Mouse (Mus musculus) neural tube, embryonic 11.5 days (tissue): ENCODE measurements at regions not wholly inside any gene's neighbourhood (a gene's known extent, or its start where the extent isn't known, plus 50 kb on each side); places are given as distances from the start of the nearest gene placed in this dataset.

ENCODE experiments used
- ATAC-seq: fragments of 200-750 bp; cut with Nextera tagmentation; 2 replicates; pipeline ENCODE4 v1.8.0; 2017; ENCODE audit warnings: moderate number of reproducible peaks, mild to moderate bottlenecking, moderate TSS enrichment, moderate library complexity; ENCODE audit not compliant: insufficient read depth, low FRiP score, low TSS enrichment
- DNase-seq: peaks from one replicate; pipeline ENCODE4 v3.0.0-alpha.2; 2015; ENCODE audit warnings: low spot score
- H3K27ac ChIP-seq: fragments of 300-500 bp; sonication (generic); 2 replicates; pipeline ENCODE4 v1.5.1; 2014; ENCODE audit warnings: low read depth, mild to moderate bottlenecking, low read length
- H3K27me3 ChIP-seq: fragments of 300-500 bp; sonication (generic); 2 replicates; pipeline ENCODE4 v1.6.1; 2014; ENCODE audit warnings: mild to moderate bottlenecking, low read length, mixed read lengths; ENCODE audit not compliant: control insufficient read depth, insufficient read depth
- H3K36me3 ChIP-seq: fragments of 300-500 bp; sonication (generic); 2 replicates; pipeline ENCODE4 v1.6.1; 2014; ENCODE audit warnings: mild to moderate bottlenecking, low read length, moderate library complexity, mixed read lengths; ENCODE audit not compliant: control insufficient read depth, insufficient read depth
- H3K4me1 ChIP-seq: fragments of 300-500 bp; sonication (generic); 2 replicates; pipeline ENCODE4 v1.6.1; 2014; ENCODE audit warnings: low read length, mixed read lengths; ENCODE audit not compliant: control insufficient read depth, insufficient read depth
- H3K4me2 ChIP-seq: fragments of 300-500 bp; sonication (generic); 2 replicates; pipeline ENCODE4 v1.6.1; 2014; ENCODE audit warnings: low read depth, mild to moderate bottlenecking, moderate library complexity
- H3K4me3 ChIP-seq: fragments of 300-500 bp; sonication (generic); 2 replicates; pipeline ENCODE4 v1.5.1; 2014; ENCODE audit warnings: low read depth, low read length
- H3K9ac ChIP-seq: fragments of 300-500 bp; sonication (generic); 2 replicates; pipeline ENCODE4 v1.6.1; 2014; ENCODE audit warnings: mild to moderate bottlenecking, low read length
- H3K9me3 ChIP-seq: fragments of 300-500 bp; sonication (generic); 2 replicates; pipeline ENCODE4 v1.6.1; 2016; ENCODE audit warnings: low read length; ENCODE audit not compliant: control insufficient read depth
- WGBS: fragments of 180-500 bp; shearing (Covaris S2); extraction: QIAGEN DNeasy Blood & Tissue Kit; methylation state at CpG from one replicate; pipeline ENCODE4 v1.1.7; 2014; 5-methylcytosine and 5-hydroxymethylcytosine counted together

DNA sequence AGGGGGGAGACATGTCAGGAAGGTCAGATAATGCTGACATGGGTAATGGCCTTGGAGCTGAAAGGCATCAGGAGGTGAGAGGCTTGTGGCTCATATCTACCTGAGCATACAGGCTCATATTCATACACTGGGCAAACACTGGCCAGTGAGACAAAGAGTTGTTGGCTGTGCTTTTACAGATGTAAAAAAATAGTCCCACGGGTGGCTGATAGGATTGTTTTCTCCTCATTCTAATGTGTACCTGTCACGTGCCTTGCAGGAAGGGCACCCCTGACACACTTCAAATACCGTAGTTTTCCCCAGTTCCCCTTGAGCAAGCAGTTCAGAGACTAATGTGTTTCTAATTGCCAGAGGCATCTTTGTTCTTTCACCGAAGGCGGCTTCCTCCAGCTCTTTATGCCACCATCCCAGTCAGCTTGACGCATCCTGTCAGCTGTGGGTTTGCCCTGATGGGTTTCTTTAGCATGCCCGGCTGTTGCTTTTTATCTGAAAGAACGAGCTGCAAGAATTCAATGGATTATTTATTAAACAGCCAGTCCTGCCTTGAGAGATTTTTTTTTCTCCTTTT is 107.9 kb upstream of the Trpc7 start:
- Histone ChIP-seq H3K4me2 (no peak overlapping the region), H3K27me3 (no peaks in the 10 kb centered on the region), H3K4me1 (no peaks in the 10 kb centered on the region; the same call in 1 of the 2 replicates), H3K9me3 (no peaks in the 10 kb centered on the region), H3K36me3 (no peaks in the 10 kb centered on the region), H3K9ac (no peak overlapping the region), H3K27ac (no peak overlapping the region), H3K4me3 (no peak overlapping the region)
- 31% methylated on average over 8 of the region's 8 CpGs for WGBS
- no peak for ATAC-seq
- no peak for DNase-seq

DNA sequence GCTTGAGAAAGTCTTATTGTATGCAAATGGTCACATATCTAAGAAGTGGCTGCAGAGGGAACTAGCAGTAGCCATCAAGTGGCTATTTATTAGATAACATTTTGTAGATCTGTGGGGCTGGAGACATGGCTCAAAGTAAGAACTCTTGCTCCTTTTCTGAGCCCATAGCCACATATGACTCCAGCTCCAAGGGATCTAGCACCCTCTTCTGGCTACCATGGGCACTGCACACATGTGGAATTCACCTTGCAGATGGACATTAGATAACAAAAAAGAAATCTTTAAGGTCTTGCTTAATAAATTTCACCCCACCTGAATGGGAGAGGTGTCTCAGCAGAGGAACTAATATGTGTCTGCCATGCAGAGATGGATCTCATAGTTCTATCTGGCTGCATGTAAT is 96.2 kb upstream of the Trpc7 start:
- Histone ChIP-seq H3K9me3 (no peaks in the 10 kb centered on the region), H3K27ac (no peak overlapping the region)

DNA sequence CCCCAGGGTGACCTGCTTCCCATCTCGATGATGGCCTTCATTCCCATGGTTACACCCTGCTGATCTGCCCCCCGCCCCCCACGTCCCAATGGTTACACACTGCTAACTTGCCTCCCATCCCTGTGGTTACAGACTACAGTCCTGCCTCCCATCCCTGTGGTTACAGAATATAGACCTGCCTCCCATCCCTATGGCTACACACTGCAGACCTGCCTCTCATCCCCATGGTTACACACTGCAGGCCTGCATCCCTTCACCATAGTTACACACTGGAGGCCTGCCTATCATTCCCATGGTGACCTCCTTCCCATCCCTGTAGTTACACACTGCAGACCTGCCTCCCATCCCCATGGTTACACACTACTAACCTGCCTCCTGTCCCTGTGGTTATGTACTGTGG is 78.3 kb upstream of the Trpc7 start:
- DNase-seq (no peak), ATAC-seq (no peak)
- Histone ChIP-seq H3K9me3 (peaks cover 2% of the 10 kb centered on the region; the same call in 1 of the 2 replicates), H3K4me1 (no peaks in the 10 kb centered on the region), H3K36me3 (no peaks in the 10 kb centered on the region), H3K9ac (no peak overlapping the region), H3K27me3 (no peaks in the 10 kb centered on the region), H3K27ac (no peak overlapping the region), H3K4me2 (no peak overlapping the region), H3K4me3 (no peak overlapping the region)
- WGBS, result 79% methylated on average over 3 of the region's 3 CpGs

More for the DNA sequence above, 96.2 kb upstream of the Trpc7 start:
- no peaks in the 10 kb centered on the region for H3K36me3 ChIP-seq
- no peak for ATAC-seq
- H3K27me3 ChIP-seq, result no peaks in the 10 kb centered on the region
- no peak overlapping the region for H3K4me3 ChIP-seq
- no peak overlapping the region for H3K4me2 ChIP-seq
- no peaks in the 10 kb centered on the region for H3K4me1 ChIP-seq
- H3K9ac ChIP-seq, result no peak overlapping the region
- no peak for DNase-seq

DNA sequence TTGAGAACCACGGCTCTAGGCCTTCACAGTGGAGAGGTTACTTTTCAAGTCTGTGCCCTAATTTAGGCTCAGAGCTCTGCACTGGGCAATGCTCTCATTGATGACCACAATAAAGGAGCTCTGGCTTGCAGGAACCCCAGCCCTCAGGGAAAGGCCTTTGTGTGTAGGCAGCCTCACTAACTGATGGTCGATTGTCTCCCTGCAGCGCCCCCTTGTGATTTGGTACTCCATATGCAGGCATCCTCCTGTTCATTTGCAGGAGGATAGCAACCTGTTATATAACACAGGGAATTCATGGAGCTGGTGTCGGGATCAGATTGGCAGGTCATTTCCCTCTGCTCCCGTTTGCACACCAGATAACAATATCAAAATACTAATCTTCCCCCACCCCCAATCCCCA is 59.6 kb upstream of the Trpc7 start:
- Histone ChIP-seq H3K9ac (no peak overlapping the region), H3K9me3 (no peaks in the 10 kb centered on the region), H3K27me3 (no peaks in the 10 kb centered on the region), H3K36me3 (no peaks in the 10 kb centered on the region), H3K4me3 (no peak overlapping the region), H3K4me1 (no peaks in the 10 kb centered on the region), H3K27ac (no peak overlapping the region), H3K4me2 (no peak overlapping the region)
- 49% methylated on average over 5 of the region's 5 CpGs for WGBS
- peak; percentile 34 for DNase-seq
- ATAC-seq, result no peak

DNA sequence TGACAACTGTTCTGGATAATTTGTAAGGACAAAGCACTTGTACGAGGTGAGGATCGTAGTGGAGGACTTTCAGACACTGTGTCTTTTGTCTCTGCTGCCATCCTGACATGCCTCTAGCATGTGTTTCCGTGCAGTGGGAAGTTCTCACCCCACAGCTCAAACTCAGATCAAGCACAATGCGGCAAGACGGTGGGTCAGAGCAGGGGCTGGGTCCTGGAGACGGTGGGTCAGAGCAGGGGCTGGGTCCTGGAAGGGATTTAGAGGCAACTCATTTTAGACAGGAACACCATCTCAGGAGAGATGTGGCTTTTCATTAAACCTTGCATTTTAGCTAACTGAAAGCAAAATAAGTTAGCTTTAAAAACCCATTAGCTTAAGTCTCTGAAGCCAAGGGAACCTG is 52.3 kb upstream of the Trpc7 start:
- DNase-seq (no peak), ATAC-seq (no peak)
- Histone ChIP-seq H3K4me3 (no peak overlapping the region), H3K4me2 (no peak overlapping the region), H3K36me3 (no peaks in the 10 kb centered on the region), H3K4me1 (no peaks in the 10 kb centered on the region), H3K9ac (no peak overlapping the region), H3K27me3 (no peaks in the 10 kb centered on the region), H3K9me3 (no peaks in the 10 kb centered on the region), H3K27ac (no peak overlapping the region)
- 86% methylated on average over 6 of the region's 6 CpGs for WGBS

DNA sequence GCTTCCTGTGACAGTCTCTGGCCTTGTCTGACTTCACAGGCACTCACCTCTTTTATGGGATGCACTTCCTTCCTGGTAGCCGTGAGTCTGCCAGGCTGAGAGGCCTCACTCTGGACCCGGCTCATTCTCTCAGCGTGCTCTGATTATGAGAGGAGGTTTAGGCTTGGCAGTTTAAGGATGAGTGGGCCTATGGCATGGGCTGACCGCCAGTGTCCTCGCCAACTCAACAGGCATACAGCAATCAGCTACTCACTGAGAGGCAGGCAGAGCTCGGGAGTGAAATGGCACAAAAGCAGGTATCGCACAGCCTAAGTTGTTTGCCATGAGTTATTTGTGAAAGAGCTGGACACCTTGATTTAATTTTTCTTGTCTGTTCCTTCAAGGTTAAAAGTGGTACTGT is 51.5 kb upstream of the Trpc7 start:
- no peaks in the 10 kb centered on the region for H3K4me1 ChIP-seq
- H3K4me3 ChIP-seq, result no peak overlapping the region
- H3K27ac ChIP-seq, result no peak overlapping the region
- DNase-seq, result no peak
- no peaks in the 10 kb centered on the region for H3K27me3 ChIP-seq
- no peaks in the 10 kb centered on the region for H3K36me3 ChIP-seq
- H3K9ac ChIP-seq, result no peak overlapping the region
- WGBS, result 86% methylated on average over 7 of the region's 7 CpGs
- ATAC-seq, result no peak
- no peaks in the 10 kb centered on the region for H3K9me3 ChIP-seq
- H3K4me2 ChIP-seq, result no peak overlapping the region
